Mouse (Mus musculus) heart, embryonic 14.5 days (tissue): ENCODE measurements around the gene Diras1. TPM values are rescaled to one million over a fixed set of nuclear protein-coding genes. Genes with fewer than 3 reads are reported as not detected.
A peak's percentile ranks its signal among the peaks of the same experiment; 100 is the strongest.

Experiments
- ATAC-seq: fragments of 200-750 bp; cut with Nextera tagmentation; 2 replicates; pipeline ENCODE4 v1.8.0; 2017; ENCODE audit warnings: low read depth, moderate TSS enrichment; ENCODE audit not compliant: insufficient number of reproducible peaks, insufficient read depth, low FRiP score
- H3K27ac ChIP-seq, 2 experiments: fragments of 200-500 bp in 1 of 2; fragments of 300-500 bp in 1 of 2; sonication (generic) in 1 of 2; replicated peaks in 1 of 2; 2 replicates each; pipeline ENCODE4 v1.5.1; 2012 to 2014; ENCODE audit warnings: low read depth in 2 of 2, low read length in 2 of 2, control low read depth in 1 of 2, mild to moderate bottlenecking in 1 of 2, mixed read lengths in 1 of 2; ENCODE audit not compliant: control insufficient read depth in 1 of 2, insufficient read depth in 1 of 2
- H3K27me3 ChIP-seq: fragments of 300-500 bp; sonication (generic); 2 replicates; pipeline ENCODE4 v1.6.1; 2014; ENCODE audit warnings: mild to moderate bottlenecking, low read length, control low read depth; ENCODE audit not compliant: control insufficient read depth, insufficient read depth
- H3K36me3 ChIP-seq: fragments of 300-500 bp; sonication (generic); 2 replicates; pipeline ENCODE4 v1.6.1; 2014; ENCODE audit warnings: mild to moderate bottlenecking, control low read depth, low read length, mixed read lengths; ENCODE audit not compliant: control insufficient read depth, insufficient read depth
- H3K4me1 ChIP-seq, 2 experiments: fragments of 200-500 bp in 1 of 2; fragments of 300-500 bp in 1 of 2; sonication (generic) in 1 of 2; 2 replicates each; pipeline ENCODE4 v1.6.1; 2012 to 2014; ENCODE audit warnings: low read length in 2 of 2, control low read depth in 1 of 2, mixed read lengths in 1 of 2; ENCODE audit not compliant: control insufficient read depth in 2 of 2, insufficient read depth in 2 of 2
- H3K4me2 ChIP-seq: fragments of 300-500 bp; sonication (generic); 2 replicates; pipeline ENCODE4 v1.6.1; 2014; ENCODE audit warnings: mild to moderate bottlenecking, low read length
- H3K4me3 ChIP-seq, 2 experiments: fragments of 200-500 bp in 1 of 2; fragments of 300-500 bp in 1 of 2; sonication (generic) in 1 of 2; 2 replicates each; pipeline ENCODE4 v1.5.1; 2012 to 2014; ENCODE audit warnings: low read length in 2 of 2, mild to moderate bottlenecking in 2 of 2, control low read depth in 1 of 2, low read depth in 1 of 2, moderate library complexity in 1 of 2; ENCODE audit not compliant: control insufficient read depth in 1 of 2, insufficient read depth in 1 of 2
- H3K9ac ChIP-seq: fragments of 300-500 bp; sonication (generic); 2 replicates; pipeline ENCODE4 v1.6.1; 2014; ENCODE audit warnings: mild to moderate bottlenecking, low read length
- H3K9me3 ChIP-seq: fragments of 300-500 bp; sonication (generic); 2 replicates; pipeline ENCODE4 v1.6.1; 2016; ENCODE audit warnings: low read length, control low read depth; ENCODE audit not compliant: control insufficient read depth
- WGBS: fragments of 180-500 bp; shearing (Covaris S2); extraction: QIAGEN DNeasy Blood & Tissue Kit; methylation state at CpG from one replicate; pipeline ENCODE4 v1.1.7; 2014; 5-methylcytosine and 5-hydroxymethylcytosine counted together
- polyA plus RNA-seq: library from polyadenylated mRNA; unstranded; fragments of >200 nt; fragmentation: Nextera tagmentation; extraction: Ambion mirVana; gene quantifications from 2 replicates; pipeline ENCODE4 v1.2.1, GENCODE M21; 2014

The Diras1 gene
- polyA plus RNA-seq, 1 experiment from 2014 or later, result not detected

GRCm38 (mm10) chr10:81020207-81020606 lies 5.3 kb downstream of the Diras1 start:
- ATAC-seq, result no peak
- Histone ChIP-seq H3K4me3 (no peak overlapping the region), H3K27ac (no peak overlapping the region), H3K4me2 (no peak overlapping the region), H3K9ac (no peak overlapping the region), H3K4me1 (peaks cover 0 to 2% of the 10 kb centered on the region in 2 experiments; a peak in 1 of 4 replicates), H3K36me3 (no peaks in the 10 kb centered on the region), H3K27me3 (peaks cover 37% of the 10 kb centered on the region), H3K9me3 (no peaks in the 10 kb centered on the region)
- 35% methylated on average over 2 of the region's 2 CpGs for WGBS

GRCm38 (mm10) chr10:81019687-81020086 lies 5.8 kb downstream of the Diras1 start:
- Histone ChIP-seq H3K27me3 (peaks cover 32% of the 10 kb centered on the region), H3K4me1 (no peaks in the 10 kb centered on the region; a peak in 1 of 4 replicates), H3K9me3 (no peaks in the 10 kb centered on the region), H3K4me3 (no peak overlapping the region), H3K4me2 (no peak overlapping the region), H3K27ac (no peak overlapping the region), H3K9ac (no peak overlapping the region), H3K36me3 (no peaks in the 10 kb centered on the region)
- no peak for ATAC-seq
- WGBS, result 57% methylated on average over 6 of the region's 6 CpGs

DNA sequence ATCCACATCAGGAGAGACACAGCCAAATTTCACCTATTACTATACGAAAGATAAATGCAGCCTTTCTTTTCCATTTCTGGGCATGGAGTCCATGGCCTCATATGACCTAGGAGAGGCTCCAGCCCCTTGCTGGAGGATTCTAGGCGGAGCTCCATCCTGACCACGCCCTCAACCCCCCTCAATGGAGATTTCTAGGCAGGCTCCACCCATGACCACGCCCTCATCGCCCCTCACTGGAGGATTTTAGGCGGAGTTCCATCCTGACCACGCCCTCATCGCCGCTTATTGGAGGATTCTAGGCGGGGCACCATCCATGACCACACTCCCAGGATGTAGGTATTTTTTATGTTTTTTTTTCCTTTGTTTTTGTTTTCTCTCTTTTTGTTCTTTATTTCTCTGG lies 7.1 kb downstream of the Diras1 start:
- no peaks in the 10 kb centered on the region for H3K36me3 ChIP-seq
- no peak for ATAC-seq
- no peak overlapping the region for H3K9ac ChIP-seq
- no peak overlapping the region for H3K4me2 ChIP-seq
- no peaks in the 10 kb centered on the region; a peak in 2 of 4 replicates for H3K4me1 ChIP-seq
- no peak overlapping the region for H3K27ac ChIP-seq
- H3K9me3 ChIP-seq, result no peaks in the 10 kb centered on the region
- WGBS, result 32% methylated on average over 10 of the region's 10 CpGs
- H3K4me3 ChIP-seq, result no peak overlapping the region
- H3K27me3 ChIP-seq, result peaks cover 18% of the 10 kb centered on the region; the same call in 1 of the 2 replicates

DNA sequence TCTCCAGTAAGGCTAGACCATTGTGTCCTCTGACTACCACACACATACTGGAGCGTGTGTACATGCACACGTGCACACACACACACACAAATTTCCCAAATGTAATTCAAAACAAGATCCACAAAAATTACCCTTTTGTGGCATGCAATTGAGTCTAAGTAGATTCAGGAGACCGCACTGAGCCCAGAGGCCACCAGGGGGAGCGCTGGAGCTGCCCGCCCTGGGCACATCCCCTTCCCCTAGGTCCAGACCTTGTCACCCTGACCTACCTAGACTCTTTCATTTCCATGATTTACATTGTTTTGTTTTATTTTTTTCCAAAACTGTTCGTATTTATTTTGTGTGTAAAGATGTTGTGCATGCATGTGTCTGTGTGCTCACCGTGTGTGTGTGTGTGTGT lies 8.8 kb downstream of the Diras1 start:
- Histone ChIP-seq H3K4me1 (no peaks in the 10 kb centered on the region; a peak in 2 of 4 replicates), H3K27me3 (peaks cover 4% of the 10 kb centered on the region; the same call in 1 of the 2 replicates), H3K9ac (no peak overlapping the region), H3K4me3 (no peak overlapping the region), H3K4me2 (no peak overlapping the region), H3K9me3 (no peaks in the 10 kb centered on the region), H3K36me3 (no peaks in the 10 kb centered on the region), H3K27ac (no peak overlapping the region)
- WGBS, result 5% methylated on average over 7 of the region's 7 CpGs
- no peak for ATAC-seq

DNA sequence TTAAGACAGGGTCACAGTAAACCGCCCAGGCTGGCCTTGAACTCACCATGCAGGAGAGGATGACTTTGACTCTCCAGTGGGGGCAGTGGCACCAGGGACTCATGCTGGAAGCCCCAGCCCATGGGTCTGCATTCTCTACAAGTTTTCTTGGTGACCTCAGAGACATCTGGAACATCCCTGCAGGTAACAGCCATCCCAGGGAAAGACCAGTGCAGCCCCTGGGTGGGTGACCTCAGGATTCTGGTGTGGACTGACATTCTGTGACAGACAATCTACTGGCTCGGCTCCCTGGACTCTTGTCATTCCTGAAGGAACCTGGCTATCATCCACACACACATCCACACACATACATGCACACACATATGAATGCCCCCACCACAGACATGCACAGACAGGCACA lies 9.8 kb downstream of the Diras1 start:
- no peak overlapping the region for H3K9ac ChIP-seq
- no peak overlapping the region for H3K27ac ChIP-seq
- H3K27me3 ChIP-seq, result no peaks in the 10 kb centered on the region; the same call in 1 of the 2 replicates
- H3K4me2 ChIP-seq, result no peak overlapping the region
- WGBS, result 74% methylated on average over 2 of the region's 2 CpGs
- no peak overlapping the region for H3K4me3 ChIP-seq
- H3K4me1 ChIP-seq, result no peaks in the 10 kb centered on the region; a peak in 2 of 4 replicates
- no peaks in the 10 kb centered on the region for H3K36me3 ChIP-seq
- H3K9me3 ChIP-seq, result no peaks in the 10 kb centered on the region
- ATAC-seq, result no peak

- H3K9ac ChIP-seq, result no peak within 1 kb of the TSS
- no peak within 1 kb of the TSS for H3K27ac ChIP-seq
- 10% methylated on average over 31 of the region's 31 CpGs for WGBS
- H3K27me3 ChIP-seq, result no peaks in the 10 kb centered on the region; the same call in 1 of the 2 replicates
- ATAC-seq, result peak; percentile 79
- peak within 1 kb of the TSS; percentile 6 to 11; a peak in 2 of 4 replicates for H3K4me3 ChIP-seq
- H3K4me2 ChIP-seq, result peak within 1 kb of the TSS; percentile 45
- no peaks in the 10 kb centered on the region for H3K9me3 ChIP-seq
- H3K4me1 ChIP-seq, result no peaks in the 10 kb centered on the region; a peak in 2 of 4 replicates
- no peaks in the 10 kb centered on the region for H3K36me3 ChIP-seq
Measured at GRCm38 (mm10) chr10:81014393-81015384, 10.8 kb downstream of the Diras1 start, which contains the start of gene Gng7. TSS of gene Gng7 (minus strand) at chr10:81014945.

- no peaks in the 10 kb centered on the region for H3K36me3 ChIP-seq
- no peak overlapping the region for H3K4me2 ChIP-seq
- no peak overlapping the region for H3K9ac ChIP-seq
- no peaks in the 10 kb centered on the region for H3K27me3 ChIP-seq
- H3K4me1 ChIP-seq, result no peaks in the 10 kb centered on the region; a peak in 2 of 4 replicates
- H3K27ac ChIP-seq, result no peak overlapping the region
- no peak for ATAC-seq
- H3K4me3 ChIP-seq, result no peak overlapping the region
- WGBS, result 50% methylated on average over 6 of the region's 6 CpGs
- H3K9me3 ChIP-seq, result no peaks in the 10 kb centered on the region
Measured at GRCm38 (mm10) chr10:81010851-81011250, 14.6 kb downstream of the Diras1 start.
